Mouse (Mus musculus): ENCODE measurements around the gene Phf23.
"Not testable (repeated sequence)": the region's sequence is repeated elsewhere in the genome, so short reads cannot be mapped to it uniquely, and the experiment has no call there.

Phf23 gene

DNA sequence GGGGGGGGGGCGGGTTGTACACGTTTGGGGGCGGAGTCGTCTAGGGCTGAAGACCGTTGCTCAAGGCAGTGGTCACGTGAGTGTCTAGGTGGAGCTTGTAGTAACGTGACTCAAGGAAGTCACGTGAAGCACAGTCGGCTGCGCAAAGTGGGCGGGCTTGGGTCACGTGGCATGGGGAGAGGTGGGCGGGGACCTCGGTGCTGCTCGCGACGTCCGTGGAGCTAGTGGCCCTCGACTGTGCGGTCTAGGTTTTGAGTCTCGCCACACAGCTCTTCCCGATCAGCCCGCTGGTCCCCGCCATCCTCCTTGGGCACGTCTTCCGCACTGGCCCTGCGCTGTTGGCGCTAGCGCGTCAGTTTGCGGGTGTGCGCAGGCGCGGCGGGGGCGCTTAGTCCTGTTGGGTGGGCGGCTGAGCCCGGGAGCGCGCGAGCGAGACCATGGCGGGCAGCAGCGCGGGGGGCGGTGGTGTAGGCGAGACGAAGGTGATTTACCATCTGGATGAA is 4.9 kb downstream of the Phf23 start, which contains the start of gene Dvl2:
Dvl2 (plus strand) TSS at position 200 of the 503 bp plus-strand sequence.
- peak; percentile 97 for DNase-seq (ENCODE audit: low read depth)

GRCm38 (mm10) chr11:70001159-70001558 is 5.6 kb downstream of the Phf23 start:
- no peak for DNase-seq (ENCODE audit: low read depth)

GRCm38 (mm10) chr11:70001865-70002264 is 6.3 kb downstream of the Phf23 start:
- peak; percentile 86 for DNase-seq (ENCODE audit: low read depth)

DNA sequence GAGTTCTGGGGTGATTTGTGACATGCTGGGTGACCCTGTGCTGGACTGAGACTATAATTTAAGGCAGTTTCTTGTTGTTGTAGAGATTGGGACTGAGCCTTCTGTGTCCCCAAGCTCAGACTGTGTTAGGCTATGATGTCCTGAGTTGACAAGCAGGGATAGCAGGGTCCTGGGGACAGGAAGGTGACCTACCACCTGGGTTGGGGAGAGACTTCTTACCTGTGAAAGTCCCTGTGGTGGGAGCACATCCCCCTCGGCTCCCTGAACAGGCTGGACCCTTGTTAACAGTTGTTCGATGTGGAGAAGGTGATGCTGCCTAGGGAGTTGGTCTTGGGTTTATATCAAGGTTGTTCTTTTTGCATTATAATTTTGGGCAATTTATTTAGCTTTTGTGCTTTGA is 6.9 kb downstream of the Phf23 start:
- DNase-seq (ENCODE audit: low read depth) = no peak

DNA sequence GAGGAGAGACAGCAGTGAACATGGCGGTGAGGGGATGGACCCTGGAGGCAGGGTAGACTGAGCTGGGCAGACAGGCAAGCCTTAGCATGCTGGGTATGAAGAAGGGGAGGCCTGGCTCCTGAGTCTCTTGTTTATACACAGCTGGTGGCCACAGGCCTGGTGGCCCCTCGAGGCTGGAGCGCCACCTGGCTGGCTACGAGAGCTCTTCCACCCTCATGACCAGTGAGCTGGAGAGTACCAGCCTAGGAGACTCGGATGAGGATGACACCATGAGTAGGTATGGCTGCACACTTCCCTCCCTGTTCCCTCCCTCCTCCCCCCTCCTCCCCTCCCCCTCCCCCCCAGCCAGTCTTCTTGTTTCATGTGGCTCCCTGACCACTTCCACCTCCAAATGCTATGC is 9.9 kb downstream of the Phf23 start:
- peak; percentile 58 for DNase-seq (ENCODE audit: low read depth)

DNA sequence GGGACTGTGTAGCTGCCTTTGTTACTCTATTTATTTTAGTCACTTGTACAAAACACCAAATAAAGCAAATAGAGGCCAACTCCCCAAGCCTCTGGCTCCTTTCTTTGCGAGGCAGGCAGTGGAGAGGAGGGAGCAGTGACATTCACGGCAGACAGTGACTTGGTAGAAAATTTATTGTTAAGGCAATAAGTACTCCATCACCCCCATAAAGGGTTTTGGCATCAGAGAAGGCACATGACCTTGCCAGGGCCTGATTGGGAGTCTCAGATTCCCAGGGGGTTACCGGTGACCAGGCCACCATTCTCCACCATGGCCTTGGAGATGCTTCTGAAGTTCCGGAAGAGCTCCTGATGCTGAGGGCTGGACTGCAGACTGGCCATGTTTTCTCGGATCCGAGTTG is 14.5 kb downstream of the Phf23 start:
- no peak for DNase-seq (ENCODE audit: low read depth)

DNA sequence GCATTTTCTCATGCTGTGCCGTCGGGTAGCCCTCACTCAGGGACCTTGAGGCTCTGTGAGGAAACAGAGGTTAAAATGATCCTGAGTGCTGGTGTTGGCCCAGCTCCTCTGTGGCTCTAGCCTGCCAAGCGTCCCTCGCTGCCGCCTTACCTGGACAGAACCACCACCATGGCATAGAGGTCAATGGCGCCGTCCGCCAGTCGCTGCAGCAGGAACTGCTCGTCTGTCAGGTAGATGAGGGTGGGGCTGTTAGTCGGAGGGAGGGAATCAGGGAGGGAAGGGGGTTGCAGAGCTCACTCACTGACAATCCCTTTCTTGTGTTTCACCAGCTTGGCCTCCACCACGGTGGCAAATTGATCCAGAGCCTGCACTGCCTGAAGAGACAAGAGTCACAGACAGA is 15.0 kb downstream of the Phf23 start:
- DNase-seq (ENCODE audit: low read depth) = no peak

GRCm38 (mm10) chr11:70010961-70011360 is 15.4 kb downstream of the Phf23 start:
- DNase-seq (ENCODE audit: low read depth) = no peak

- no peak for DNase-seq (ENCODE audit: low read depth)
These were observed 17.4 kb downstream of the Phf23 start for GRCm38 (mm10) chr11:70012931-70013330.

- DNase-seq (ENCODE audit: low read depth) = no peak
These were observed 17.8 kb downstream of the Phf23 start for GRCm38 (mm10) chr11:70013408-70013807.

GRCm38 (mm10) chr11:70014051-70014450 is 18.5 kb downstream of the Phf23 start:
- DNase-seq (ENCODE audit: low read depth) = no peak

GRCm38 (mm10) chr11:70014880-70015558 is 19.4 kb downstream of the Phf23 start, which contains the start of gene Acadvl:
Acadvl (minus strand) TSS chr11:70015411.
- peak; percentile 89 for DNase-seq (ENCODE audit: low read depth)

GRCm38 (mm10) chr11:70015677-70016076 is 20.1 kb downstream of the Phf23 start:
- no peak for DNase-seq (ENCODE audit: low read depth)

- not testable (repeated sequence) for DNase-seq (ENCODE audit: low read depth)
These were observed 20.6 kb downstream of the Phf23 start for GRCm38 (mm10) chr11:70016177-70016576.

DNA sequence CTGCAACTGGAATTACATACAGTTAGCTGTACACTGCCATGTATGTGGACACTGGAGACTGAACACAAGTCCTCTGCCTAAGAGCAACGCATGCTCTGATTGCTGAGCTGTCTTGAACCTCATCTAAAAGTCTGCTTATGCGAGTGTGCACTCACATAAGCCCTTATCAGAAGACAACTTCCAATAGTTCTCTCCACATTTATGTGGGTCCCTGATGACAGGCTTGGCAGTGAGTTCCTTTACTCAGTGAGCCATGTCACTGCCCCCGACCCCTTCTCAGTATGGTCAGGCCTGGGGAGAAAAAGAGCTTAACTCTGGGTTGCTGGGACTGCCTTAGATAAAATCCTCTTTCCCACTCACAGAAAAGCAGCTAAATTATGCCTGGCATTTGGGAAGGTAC is 21.1 kb downstream of the Phf23 start, which contains the start of gene Dlg4:
Dlg4 (plus strand) TSS at position 274 of the 400 bp plus-strand sequence.
- DNase-seq (ENCODE audit: low read depth) = no peak

DNA sequence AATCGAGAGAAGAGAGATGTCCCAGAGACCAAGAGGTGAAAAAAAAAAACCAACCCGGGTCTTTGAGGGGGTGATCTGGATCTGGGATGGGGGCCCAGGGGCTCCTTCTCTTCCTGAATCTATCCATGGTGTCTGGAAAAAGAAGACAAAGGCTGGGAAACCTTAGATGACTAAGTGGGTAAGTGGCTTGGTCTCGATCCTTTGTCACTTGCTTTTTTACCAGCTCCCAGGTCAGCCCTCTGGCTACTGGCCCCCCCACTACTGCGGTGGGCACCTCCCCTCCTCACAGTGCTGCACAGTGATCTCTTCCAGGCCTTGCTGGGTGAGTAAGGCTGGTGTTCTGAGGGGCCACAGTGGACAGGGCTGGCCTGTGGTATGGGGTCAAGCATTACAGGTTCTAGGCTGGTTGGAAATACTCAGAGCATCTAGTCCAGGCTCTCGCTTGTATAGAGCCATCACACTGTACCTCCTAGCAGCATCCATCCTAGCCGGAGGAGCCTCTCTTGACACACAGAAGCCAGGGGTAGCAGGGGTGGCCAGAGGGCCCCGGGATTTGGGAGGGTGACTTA is 21.7 kb downstream of the Phf23 start:
- DNase-seq (ENCODE audit: low read depth) = no peak

- DNase-seq (ENCODE audit: low read depth) = peak; percentile 59
These were observed 22.8 kb downstream of the Phf23 start for GRCm38 (mm10) chr11:70018131-70018990.

DNA sequence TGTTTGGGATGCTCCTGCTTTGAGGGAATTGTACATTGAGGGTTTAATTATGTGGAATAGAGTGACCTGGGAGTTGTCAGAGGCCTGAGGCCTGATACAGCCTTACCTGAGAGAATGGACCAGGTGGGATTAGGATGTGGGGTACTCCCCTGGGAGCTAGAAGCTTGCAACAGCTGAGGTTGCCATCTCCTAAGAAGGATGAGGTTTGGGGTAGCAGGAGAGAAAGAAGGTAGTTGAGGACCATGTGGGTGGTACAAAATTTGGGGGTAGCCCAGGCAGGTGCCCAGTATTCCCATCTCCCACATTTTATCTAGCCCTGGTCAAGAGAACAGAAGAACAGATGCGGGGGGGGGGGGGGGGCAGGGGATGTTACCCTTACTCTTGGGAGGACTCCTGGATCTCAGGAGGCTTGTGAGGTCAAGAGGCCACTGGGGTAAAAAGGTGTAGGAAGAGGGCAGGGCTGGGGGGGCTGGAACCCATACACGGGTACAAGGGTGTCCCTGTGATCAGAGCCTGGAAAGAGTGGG is 24.0 kb downstream of the Phf23 start:
- DNase-seq (ENCODE audit: low read depth) = no peak

DNA sequence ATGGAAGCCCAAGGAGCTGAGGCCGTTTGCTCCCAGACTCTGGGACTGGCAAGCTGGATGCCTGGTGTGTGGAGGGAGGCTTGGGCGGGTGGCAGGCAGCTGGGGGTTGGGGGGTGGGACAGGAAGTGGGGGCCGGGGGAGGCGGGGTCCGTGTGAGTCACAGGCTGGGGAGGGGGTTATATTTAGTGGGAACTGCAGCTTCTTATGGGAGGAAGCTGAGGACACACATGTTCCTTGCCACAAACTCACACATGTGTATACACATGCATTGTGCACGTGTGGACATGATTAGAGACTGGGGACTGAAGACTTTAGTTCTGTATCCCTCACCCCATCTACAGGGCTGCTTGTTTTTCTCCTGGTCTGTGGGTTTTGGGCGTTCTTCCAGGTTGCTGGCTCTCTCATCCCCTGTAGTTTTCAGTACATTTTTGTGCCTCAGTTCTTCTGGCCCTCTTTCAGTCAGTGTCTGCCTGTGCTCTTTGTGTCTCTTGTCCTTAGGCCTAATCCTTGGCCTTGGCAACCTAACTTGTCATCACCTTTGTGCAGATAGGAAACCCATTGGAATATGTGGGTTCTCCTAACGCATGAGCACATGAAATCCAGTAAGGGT is 24.6 kb downstream of the Phf23 start:
- DNase-seq (ENCODE audit: low read depth) = peak; percentile 53

DNA sequence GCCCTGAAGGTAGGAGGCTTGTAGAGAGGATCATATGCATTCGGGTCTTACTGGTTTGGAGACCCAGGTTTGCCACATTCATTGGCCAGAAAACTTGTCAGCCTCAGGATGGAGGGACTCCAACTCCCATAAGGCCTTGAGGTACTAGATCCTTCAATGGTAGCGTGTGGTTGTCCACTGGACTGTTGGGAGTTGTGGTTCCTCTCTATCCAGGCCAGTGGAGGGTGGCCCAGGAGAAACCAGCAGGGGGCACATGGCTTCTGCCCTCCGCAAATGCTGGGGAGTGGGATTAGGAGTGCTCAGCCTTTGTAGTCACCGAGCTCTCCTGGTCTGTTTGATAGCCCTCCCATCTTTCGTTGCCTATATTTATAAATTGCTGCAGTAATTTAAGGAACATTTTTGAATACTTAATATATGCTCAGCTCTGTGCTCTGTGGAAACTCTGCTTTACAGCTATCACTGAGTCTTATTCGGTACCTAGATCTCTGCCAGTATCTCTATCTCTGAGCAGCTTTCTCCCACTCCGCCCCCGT is 25.2 kb downstream of the Phf23 start:
- DNase-seq (ENCODE audit: low read depth) = peak; percentile 84

Measured in induced T-regulatory cell, adult 2 months (primary cell).